Mouse (Mus musculus): ENCODE measurements at regions not wholly inside any gene's neighbourhood (a gene's known extent, or its start where the extent isn't known, plus 50 kb on each side); places are given as distances from the start of the nearest gene placed in this dataset.

GRCm38 (mm10) chr10:37623041-37623440 is 484.3 kb upstream of the Marcks start:
- no peak for ATAC-seq (replicated peaks; ENCODE audit: low FRiP score, poor library complexity, severe bottlenecking)

- ATAC-seq (replicated peaks; ENCODE audit: low FRiP score, poor library complexity, severe bottlenecking) = no peak
These were observed 479.9 kb upstream of the Marcks start for GRCm38 (mm10) chr10:37618606-37619005.

GRCm38 (mm10) chr10:37617708-37618300 is 479.1 kb upstream of the Marcks start:
- ATAC-seq (replicated peaks; ENCODE audit: low FRiP score, poor library complexity, severe bottlenecking) = no peak

GRCm38 (mm10) chr10:37615926-37616691 is 477.4 kb upstream of the Marcks start:
- ATAC-seq (replicated peaks; ENCODE audit: low FRiP score, poor library complexity, severe bottlenecking) = no peak

- no peak for ATAC-seq (replicated peaks; ENCODE audit: low FRiP score, poor library complexity, severe bottlenecking)
These were observed 475.2 kb upstream of the Marcks start for GRCm38 (mm10) chr10:37613936-37614335.

GRCm38 (mm10) chr10:37603529-37603928 is 464.8 kb upstream of the Marcks start:
- no peak for ATAC-seq (replicated peaks; ENCODE audit: low FRiP score, poor library complexity, severe bottlenecking)

GRCm38 (mm10) chr10:37602936-37603335 is 464.2 kb upstream of the Marcks start:
- no peak for ATAC-seq (replicated peaks; ENCODE audit: low FRiP score, poor library complexity, severe bottlenecking)

- no peak for ATAC-seq (replicated peaks; ENCODE audit: low FRiP score, poor library complexity, severe bottlenecking)
These were observed 451.2 kb upstream of the Marcks start for GRCm38 (mm10) chr10:37589889-37590288.

GRCm38 (mm10) chr10:37589009-37589408 is 450.3 kb upstream of the Marcks start:
- ATAC-seq (replicated peaks; ENCODE audit: low FRiP score, poor library complexity, severe bottlenecking) = no peak

GRCm38 (mm10) chr10:37571171-37571570 is 432.5 kb upstream of the Marcks start:
- ATAC-seq (replicated peaks; ENCODE audit: low FRiP score, poor library complexity, severe bottlenecking) = no peak

GRCm38 (mm10) chr10:37561705-37562104 is 423.0 kb upstream of the Marcks start:
- no peak for ATAC-seq (replicated peaks; ENCODE audit: low FRiP score, poor library complexity, severe bottlenecking)

GRCm38 (mm10) chr10:37549446-37549845 is 410.7 kb upstream of the Marcks start:
- ATAC-seq (replicated peaks; ENCODE audit: low FRiP score, poor library complexity, severe bottlenecking) = no peak

- no peak for ATAC-seq (replicated peaks; ENCODE audit: low FRiP score, poor library complexity, severe bottlenecking)
These were observed 402.0 kb upstream of the Marcks start for GRCm38 (mm10) chr10:37540703-37541102.

GRCm38 (mm10) chr10:37505966-37506615 is 367.4 kb upstream of the Marcks start:
- no peak for ATAC-seq (replicated peaks; ENCODE audit: low FRiP score, poor library complexity, severe bottlenecking)

- no peak for ATAC-seq (replicated peaks; ENCODE audit: low FRiP score, poor library complexity, severe bottlenecking)
These were observed 365.7 kb upstream of the Marcks start for GRCm38 (mm10) chr10:37504468-37504867.

GRCm38 (mm10) chr10:37502505-37502904 is 363.8 kb upstream of the Marcks start:
- ATAC-seq (replicated peaks; ENCODE audit: low FRiP score, poor library complexity, severe bottlenecking) = no peak

GRCm38 (mm10) chr10:37501043-37501442 is 362.3 kb upstream of the Marcks start:
- no peak for ATAC-seq (replicated peaks; ENCODE audit: low FRiP score, poor library complexity, severe bottlenecking)

- no peak for ATAC-seq (replicated peaks; ENCODE audit: low FRiP score, poor library complexity, severe bottlenecking)
These were observed 356.7 kb upstream of the Marcks start for GRCm38 (mm10) chr10:37495467-37495866.

- no peak for ATAC-seq (replicated peaks; ENCODE audit: low FRiP score, poor library complexity, severe bottlenecking)
These were observed 355.9 kb upstream of the Marcks start for GRCm38 (mm10) chr10:37494552-37495166.

GRCm38 (mm10) chr10:37494098-37494497 is 355.4 kb upstream of the Marcks start:
- no peak for ATAC-seq (replicated peaks; ENCODE audit: low FRiP score, poor library complexity, severe bottlenecking)
